Mouse (Mus musculus) liver, postnatal 0 days (tissue): ENCODE data around the gene Zfp511.

Experiments
- CTCF ChIP-seq: sonication (generic); IDR thresholded peaks from 2 replicates; pipeline ENCODE4 v1.5.1; 2016; ENCODE audit warnings: antibody characterized with exemption, low read depth
- EP300 ChIP-seq: IDR thresholded peaks from 2 replicates; pipeline ENCODE4 v1.6.1; 2016; ENCODE audit warnings: antibody characterized with exemption, low read depth, mild to moderate bottlenecking

- TF ChIP-seq EP300 (no peak), CTCF (no peak)
These were observed 13.0 kb downstream of the Zfp511 start for GRCm38 (mm10) chr7:140049115-140049689.
